Mouse (Mus musculus) lung, postnatal 25 days (tissue): Measurements from ENCODE around the gene Klc2.

Experiments
- DNase-seq: peaks from one replicate; pipeline ENCODE4 v3.0.0; 2022; ENCODE audit warnings: low spot score

Klc2 gene

GRCm38 (mm10) chr19:5072389-5073019 lies 45.9 kb downstream of the Klc2 start:
- DNase-seq, result no peak

DNA sequence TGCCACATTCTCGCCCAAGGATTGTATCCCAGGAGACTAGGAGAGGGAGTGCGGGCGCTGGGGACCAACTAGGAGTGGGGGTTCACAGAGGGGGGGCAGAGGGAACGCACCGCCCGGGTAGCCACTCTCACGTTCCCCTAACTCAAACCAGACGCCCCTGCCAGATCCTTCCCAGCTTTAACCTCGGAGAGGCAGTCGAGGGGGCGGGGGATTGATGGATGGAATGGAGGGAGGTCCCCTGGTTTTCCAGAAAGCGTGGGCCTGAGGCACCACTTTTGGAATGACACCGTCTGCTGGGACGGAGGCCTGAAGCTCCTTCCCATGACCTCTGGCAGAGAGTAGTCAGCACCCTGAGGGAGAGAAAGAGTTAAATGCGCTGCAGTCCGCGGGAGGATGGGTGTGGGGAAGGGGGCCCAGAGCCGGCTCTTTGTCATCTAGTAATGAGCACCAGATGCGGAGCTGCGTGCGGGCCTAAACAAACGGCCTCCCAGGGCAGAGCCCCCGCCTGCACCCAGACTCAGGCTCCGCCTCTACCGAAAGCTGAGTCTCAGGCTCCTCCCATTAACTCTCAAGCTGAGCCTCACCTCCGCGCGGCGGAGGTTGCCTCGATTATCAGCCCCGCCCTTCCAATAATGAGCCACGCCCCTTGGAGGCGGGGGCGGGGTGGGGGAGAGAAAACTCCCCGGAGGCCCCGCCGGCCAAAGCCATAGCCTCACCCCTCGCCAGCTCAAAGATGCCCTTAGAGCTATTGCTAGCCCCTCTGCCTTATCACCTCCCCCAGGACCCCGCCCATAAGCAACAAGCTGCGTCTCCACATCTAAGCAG lies 46.6 kb downstream of the Klc2 start:
- DNase-seq, result peak; percentile 74

- no peak for DNase-seq
These were observed 47.3 kb downstream of the Klc2 start for GRCm38 (mm10) chr19:5071077-5071476.

DNA sequence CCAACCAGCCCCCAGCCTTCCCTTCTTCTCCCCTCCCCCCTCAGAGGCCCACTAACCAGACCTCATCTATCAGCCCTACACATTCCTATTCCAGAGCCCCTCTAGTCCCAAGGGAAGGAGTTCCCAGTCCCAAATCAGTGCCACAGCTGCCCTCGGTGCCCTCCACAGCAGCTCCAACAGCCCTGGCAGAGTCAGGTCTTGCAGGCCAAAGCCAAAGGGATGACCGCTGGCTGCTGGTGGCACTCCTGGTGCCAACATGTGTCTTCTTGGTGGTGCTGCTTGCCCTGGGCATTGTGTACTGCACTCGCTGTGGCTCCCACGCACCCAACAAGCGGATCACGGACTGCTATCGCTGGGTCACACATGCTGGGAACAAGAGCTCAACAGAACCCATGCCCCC lies 48.4 kb downstream of the Klc2 start:
- DNase-seq, result no peak

- DNase-seq, result no peak
These were observed 48.9 kb downstream of the Klc2 start for GRCm38 (mm10) chr19:5069486-5069885.

DNA sequence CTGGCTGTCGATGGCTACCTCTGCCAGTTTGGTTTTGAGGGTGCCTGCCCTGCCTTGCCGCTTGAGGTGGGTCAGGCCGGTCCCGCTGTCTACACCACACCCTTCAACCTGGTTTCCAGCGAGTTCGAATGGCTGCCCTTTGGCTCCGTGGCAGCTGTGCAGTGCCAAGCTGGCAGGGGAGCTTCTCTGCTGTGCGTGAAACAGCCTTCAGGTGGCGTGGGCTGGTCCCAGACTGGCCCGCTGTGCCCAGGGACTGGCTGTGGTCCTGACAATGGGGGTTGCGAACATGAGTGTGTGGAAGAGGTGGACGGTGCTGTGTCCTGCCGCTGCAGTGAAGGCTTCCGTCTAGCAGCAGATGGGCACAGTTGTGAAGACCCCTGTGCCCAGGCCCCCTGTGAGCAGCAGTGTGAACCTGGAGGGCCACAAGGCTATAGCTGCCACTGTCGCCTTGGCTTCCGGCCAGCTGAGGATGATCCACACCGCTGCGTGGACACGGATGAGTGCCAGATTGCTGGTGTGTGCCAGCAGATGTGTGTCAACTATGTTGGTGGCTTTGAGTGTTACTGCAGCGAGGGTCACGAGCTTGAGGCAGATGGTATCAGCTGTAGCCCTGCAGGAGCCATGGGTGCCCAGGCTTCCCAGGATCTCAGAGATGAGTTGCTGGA lies 49.7 kb downstream of the Klc2 start:
- no peak for DNase-seq

DNA sequence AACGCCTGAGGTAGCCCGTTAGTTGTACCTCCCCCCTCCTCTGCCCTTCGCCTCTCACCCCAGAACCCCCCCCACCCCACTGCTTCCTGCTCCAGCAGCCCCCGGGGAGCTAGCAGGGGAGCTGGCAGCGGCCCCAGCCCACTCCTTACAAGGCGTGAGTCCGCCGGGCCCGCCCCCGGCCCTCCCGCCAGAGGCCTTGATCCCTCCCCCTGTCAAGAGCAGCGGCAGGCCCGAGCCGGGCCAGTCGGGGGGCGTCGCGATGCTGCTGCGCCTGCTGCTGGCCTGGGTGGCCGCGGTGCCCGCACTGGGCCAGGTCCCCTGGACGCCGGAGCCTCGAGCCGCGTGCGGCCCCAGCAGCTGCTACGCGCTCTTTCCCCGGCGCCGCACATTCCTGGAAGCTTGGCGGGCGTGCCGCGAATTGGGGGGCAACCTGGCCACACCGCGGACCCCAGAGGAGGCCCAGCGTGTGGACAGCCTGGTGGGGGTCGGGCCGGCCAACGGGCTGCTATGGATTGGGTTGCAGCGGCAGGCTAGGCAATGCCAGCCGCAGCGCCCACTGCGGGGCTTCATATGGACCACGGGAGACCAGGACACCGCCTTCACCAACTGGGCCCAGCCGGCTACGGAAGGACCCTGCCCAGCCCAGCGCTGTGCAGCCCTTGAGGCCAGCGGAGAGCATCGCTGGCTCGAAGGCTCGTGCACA lies 50.3 kb downstream of the Klc2 start, which contains the start of gene Cd248:
TSS of gene Cd248 (plus strand) at position 212 of the 703 bp plus-strand sequence.
- no peak for DNase-seq

GRCm38 (mm10) chr19:5067040-5067799 lies 51.1 kb downstream of the Klc2 start:
- DNase-seq, result no peak

DNA sequence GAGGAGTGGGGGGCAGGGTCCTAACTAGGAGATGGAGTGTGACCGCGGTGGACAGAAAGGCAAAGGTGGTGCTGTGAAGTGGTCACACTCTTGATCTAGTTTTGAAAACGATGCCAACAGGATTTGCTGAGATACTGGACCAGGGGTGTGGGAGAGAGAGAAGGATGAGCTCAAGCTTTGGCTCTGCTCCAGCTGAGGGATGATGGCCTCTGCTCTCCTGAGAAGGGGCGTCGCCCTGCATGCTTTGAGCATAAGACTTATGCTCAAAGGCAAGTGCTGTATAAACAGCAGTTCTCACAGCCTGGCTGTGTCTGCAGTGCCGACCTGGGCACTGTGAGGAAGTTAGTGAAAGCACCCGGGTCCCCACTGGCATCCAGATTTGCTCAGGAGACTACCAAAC lies 53.3 kb downstream of the Klc2 start:
- DNase-seq, result no peak

GRCm38 (mm10) chr19:5062446-5062845 lies 55.9 kb downstream of the Klc2 start:
- DNase-seq, result no peak

DNA sequence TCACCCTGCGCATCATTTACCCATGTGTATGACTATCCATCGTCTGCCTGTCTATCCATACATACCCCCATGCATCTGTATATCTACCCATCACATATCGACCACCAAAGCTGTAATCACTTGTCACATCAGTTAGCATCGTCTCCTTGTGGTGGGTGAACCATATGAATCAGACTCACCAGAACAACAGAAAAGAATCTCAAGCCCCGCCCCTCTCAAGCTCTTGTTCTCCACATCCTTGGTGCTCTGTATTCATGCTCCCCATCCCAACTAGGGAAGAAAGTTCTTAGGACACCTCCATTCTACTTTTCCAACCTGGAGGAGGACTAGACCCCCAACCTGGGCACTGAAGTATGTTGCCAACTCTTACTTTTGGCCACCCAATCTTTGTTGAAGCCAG lies 56.3 kb downstream of the Klc2 start:
- no peak for DNase-seq

- DNase-seq, result no peak
These were observed 57.7 kb downstream of the Klc2 start for GRCm38 (mm10) chr19:5060365-5061330.

DNA sequence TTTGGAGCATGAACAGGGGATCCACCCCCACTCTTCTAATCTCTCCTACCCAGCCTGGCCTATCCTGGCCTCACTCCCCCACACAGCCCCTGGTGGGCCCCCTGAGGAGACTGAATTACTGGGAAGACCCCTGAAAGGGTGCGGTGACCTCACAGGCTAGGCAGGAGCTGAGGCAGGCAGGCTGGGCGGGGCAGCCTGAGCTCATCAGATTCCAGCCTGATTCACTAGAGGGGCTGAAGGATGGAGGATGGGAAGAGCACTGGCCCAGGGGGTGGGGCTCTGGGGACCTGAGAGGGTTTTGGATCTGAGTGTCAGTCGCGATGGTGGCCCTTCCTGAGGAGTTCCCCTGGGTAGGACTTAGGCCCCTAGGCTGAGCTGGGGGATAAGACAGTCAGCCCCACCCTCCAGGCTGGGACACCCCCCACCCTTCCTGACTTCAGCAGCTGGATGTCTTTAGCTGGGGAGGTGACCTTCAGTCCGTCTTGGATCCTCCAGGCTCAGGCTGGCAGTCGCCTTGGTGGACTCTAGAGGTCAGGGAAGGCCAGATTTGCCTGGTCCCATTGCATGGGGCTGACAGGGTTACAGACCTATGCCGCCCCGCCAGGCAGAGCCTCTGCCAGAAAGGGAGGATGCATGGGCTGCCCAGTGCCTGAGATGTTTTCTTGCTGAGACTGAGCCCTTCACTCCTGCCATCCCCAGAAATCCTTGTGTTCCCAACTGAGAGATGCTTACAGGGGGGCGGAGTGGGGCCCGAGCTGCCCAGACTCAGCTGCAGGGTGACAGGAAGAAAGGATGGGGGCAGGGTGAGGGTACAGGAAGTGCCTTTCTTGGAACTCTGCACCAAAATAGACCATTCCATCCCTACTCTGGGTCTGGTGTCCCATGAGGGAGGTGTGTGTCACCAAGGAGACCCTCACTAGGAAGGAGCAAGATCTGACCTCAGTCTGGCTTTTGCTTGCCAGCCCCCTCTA lies 59.3 kb downstream of the Klc2 start:
- DNase-seq, result no peak

DNA sequence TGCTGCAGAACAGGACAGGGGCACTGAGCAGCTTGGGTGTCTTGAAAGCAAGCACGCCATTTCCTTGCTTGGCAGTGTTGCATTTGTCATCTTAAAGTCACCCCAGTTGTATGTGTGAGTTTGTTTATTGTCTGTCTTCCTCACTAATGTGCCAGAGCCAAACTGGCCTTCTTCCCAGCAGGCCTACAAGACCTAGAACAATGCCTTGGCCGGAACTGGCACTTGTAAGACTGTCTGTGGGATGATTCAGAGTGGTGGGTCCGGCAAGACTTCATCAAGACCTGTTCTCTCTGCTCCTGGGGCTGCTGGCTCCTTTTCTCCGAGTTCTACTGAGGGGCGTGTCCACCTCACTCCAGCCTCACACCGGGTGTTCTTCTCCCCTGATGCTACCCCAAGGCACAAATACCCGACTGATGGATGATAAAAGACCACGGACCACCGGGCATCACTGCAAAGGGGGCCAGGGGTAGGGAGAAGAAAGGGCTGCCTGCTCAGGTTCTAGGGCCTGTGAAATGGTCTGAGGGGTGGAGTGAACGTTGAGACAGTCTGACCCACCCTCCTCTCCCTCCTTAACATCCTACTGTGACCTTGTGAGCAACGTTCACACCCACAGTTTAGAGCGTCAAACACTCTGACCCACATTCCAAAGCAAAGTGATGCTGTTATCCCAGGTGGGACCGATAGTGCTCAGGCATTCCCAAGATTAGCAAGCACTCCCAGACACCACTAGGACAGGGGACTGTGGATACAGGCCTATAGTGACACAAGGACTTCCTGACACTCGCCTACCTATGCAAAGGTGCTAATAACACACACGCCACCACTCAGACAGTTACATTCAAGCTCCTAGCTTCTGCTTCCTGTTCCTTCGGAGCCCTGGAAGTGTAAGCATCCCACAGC lies 60.2 kb downstream of the Klc2 start:
- DNase-seq, result peak; percentile 62
